Mouse (Mus musculus): Measurements from ENCODE around the gene Per1. TPM values are rescaled to one million over a fixed set of nuclear protein-coding genes. Genes with fewer than 3 reads are reported as not detected.
A peak's percentile ranks its signal among the peaks of the same experiment; 100 is the strongest.

Per1 gene
- total and polyA plus RNA-seq, 3 experiments, result 36.4 to 79.8 (median 44.4) TPM

- intact Hi-C loops (cut with DNase I), result loop anchor here (1.0 to 5.0 kb wide), 3 partner anchors 61 to 157 kb away; partner anchors contain the start of gene Slc25a35
- H3K4me3 ChIP-seq, result peak overlapping the region; percentile 61
- peaks cover 6% of the 10 kb centered on the region; the same call in 1 of the 2 replicates for H3K4me1 ChIP-seq (ENCODE audit: control insufficient read depth, insufficient read depth, low read length)
- H3K36me3 ChIP-seq (ENCODE audit: control insufficient read depth, insufficient read depth, low read length), result no peaks in the 10 kb centered on the region
- peak overlapping the region; percentile 61 for H3K9ac ChIP-seq (ENCODE audit: low read depth, low read length)
- under 1% methylated on average over 31 of the region's 31 CpGs for WGBS
- DNase-seq, result peak; percentile 89 to 93
- peak overlapping the region; percentile 82 for H3K27ac ChIP-seq
- no peaks in the 10 kb centered on the region for H3K79me2 ChIP-seq (replicated peaks; ENCODE audit: control insufficient read depth, insufficient read depth, low read length)
- TF ChIP-seq EP300 (IDR thresholded peaks at IDR 0.05; ENCODE audit: insufficient read depth, low read depth, low read length) (peak; percentile 67; the same call in 1 of the 2 replicates), CTCF (IDR thresholded peaks at IDR 0.05) (no peak), POLR2A (IDR thresholded peaks at IDR 0.05; ENCODE audit: insufficient read depth, low read depth, low read length) (0 out of 2 replicates have a peak, but pooled peaks have one; percentile 25)
- H3K27me3 ChIP-seq (ENCODE audit: control insufficient read depth, insufficient read depth, low read length), result no peaks in the 10 kb centered on the region
Observed at GRCm38 (mm10) chr11:69123693-69124497, 28.9 kb downstream of the Per1 start.

GRCm38 (mm10) chr11:69124498-69124847 lies 29.5 kb downstream of the Per1 start:
- no peak overlapping the region for H3K9ac ChIP-seq (ENCODE audit: low read depth, low read length)
- H3K4me3 ChIP-seq, result peak overlapping the region; percentile 61
- no peaks in the 10 kb centered on the region for H3K79me2 ChIP-seq (replicated peaks; ENCODE audit: control insufficient read depth, insufficient read depth, low read length)
- H3K27me3 ChIP-seq (ENCODE audit: control insufficient read depth, insufficient read depth, low read length), result no peaks in the 10 kb centered on the region
- H3K27ac ChIP-seq, result peak overlapping the region; percentile 82
- TF ChIP-seq CTCF (IDR thresholded peaks at IDR 0.05) (no peak), EP300 (IDR thresholded peaks at IDR 0.05; ENCODE audit: insufficient read depth, low read depth, low read length) (no peak), POLR2A (IDR thresholded peaks at IDR 0.05; ENCODE audit: insufficient read depth, low read depth, low read length) (no peak)
- intact Hi-C loops (cut with DNase I), result loop anchor here (1.0 to 5.0 kb wide), 3 partner anchors 61 to 157 kb away; partner anchors contain the start of gene Slc25a35
- no peaks in the 10 kb centered on the region for H3K36me3 ChIP-seq (ENCODE audit: control insufficient read depth, insufficient read depth, low read length)
- peaks cover 6% of the 10 kb centered on the region; the same call in 1 of the 2 replicates for H3K4me1 ChIP-seq (ENCODE audit: control insufficient read depth, insufficient read depth, low read length)
- WGBS, result 0% methylated on average over 3 of the region's 3 CpGs
- peak in 1 of 2 experiments; percentile 66 for DNase-seq

GRCm38 (mm10) chr11:69125041-69125851 lies 30.2 kb downstream of the Per1 start:
- WGBS, result under 1% methylated on average over 24 of the region's 24 CpGs
- TF ChIP-seq EP300 (IDR thresholded peaks at IDR 0.05; ENCODE audit: insufficient read depth, low read depth, low read length) (0 out of 2 replicates have a peak, but pooled peaks have one; percentile 20), CTCF (IDR thresholded peaks at IDR 0.05) (peak; percentile 84), POLR2A (IDR thresholded peaks at IDR 0.05; ENCODE audit: insufficient read depth, low read depth, low read length) (no peak)
- intact Hi-C loops (cut with DNase I), result loop anchor here (1.0 to 5.0 kb wide), 2 partner anchors 25 to 107 kb away; no protein-coding TSS in a partner anchor

GRCm38 (mm10) chr11:69125852-69125918 lies 30.7 kb downstream of the Per1 start, which contains the start of gene Aloxe3:
TSS of gene Aloxe3 (plus strand) at chr11:69125896.
- H3K9ac ChIP-seq (ENCODE audit: low read depth, low read length), result peak within 1 kb of the TSS; percentile 67

More at GRCm38 (mm10) chr11:69125041-69125851, 30.2 kb downstream of the Per1 start:
- peak; percentile 83 to 85 for DNase-seq
- Histone ChIP-seq H3K9ac (ENCODE audit: low read depth, low read length) (peak overlapping the region; percentile 67), H3K4me3 (peak overlapping the region; percentile 61), H3K36me3 (ENCODE audit: control insufficient read depth, insufficient read depth, low read length) (no peaks in the 10 kb centered on the region), H3K27ac (peak overlapping the region; percentile 82), H3K79me2 (replicated peaks; ENCODE audit: control insufficient read depth, insufficient read depth, low read length) (no peaks in the 10 kb centered on the region), H3K4me1 (ENCODE audit: control insufficient read depth, insufficient read depth, low read length) (peaks cover 6% of the 10 kb centered on the region; the same call in 1 of the 2 replicates), H3K27me3 (ENCODE audit: control insufficient read depth, insufficient read depth, low read length) (no peaks in the 10 kb centered on the region)

DNA sequence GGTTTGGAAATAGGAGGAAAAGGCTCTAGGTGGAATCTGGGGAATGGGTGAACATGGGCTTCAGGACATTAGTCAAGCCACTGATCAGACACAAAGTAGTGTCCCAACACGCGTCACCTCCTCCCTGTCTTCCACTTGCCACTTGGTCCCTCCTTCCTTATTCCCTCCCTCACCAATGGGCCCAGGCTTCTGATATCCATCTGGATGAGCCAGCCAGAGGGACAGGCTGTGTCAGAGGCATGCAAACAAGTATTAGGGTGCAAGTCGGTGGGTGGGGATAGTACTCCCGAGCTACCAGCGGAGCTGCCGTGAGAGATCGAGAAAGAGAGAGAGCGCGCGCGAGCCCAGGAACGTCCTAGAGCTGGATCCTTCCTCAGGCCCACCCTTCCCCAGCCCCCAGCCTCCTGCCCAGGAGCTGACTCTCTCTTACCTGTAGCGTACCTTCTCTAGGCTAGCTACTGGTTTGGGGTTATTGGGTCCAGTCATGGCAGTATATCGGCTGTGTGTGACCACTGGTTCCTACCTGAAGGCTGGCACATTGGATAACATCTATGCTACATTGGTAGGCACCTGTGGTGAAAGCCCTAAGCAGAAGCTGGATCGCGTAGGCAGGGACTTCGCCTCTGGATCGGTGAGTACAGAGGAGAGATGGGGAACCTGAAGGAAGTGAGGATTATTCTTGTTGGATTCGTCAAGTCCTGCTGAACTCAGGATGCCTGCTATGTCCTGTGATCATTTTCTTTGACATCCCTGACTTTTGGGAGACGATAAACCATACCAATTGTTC lies 31.1 kb downstream of the Per1 start:
- TF ChIP-seq EP300 (IDR thresholded peaks at IDR 0.05; ENCODE audit: insufficient read depth, low read depth, low read length) (no peak), POLR2A (IDR thresholded peaks at IDR 0.05; ENCODE audit: insufficient read depth, low read depth, low read length) (no peak), CTCF (IDR thresholded peaks at IDR 0.05) (no peak)
- 27% methylated on average over 20 of the region's 20 CpGs for WGBS
- H3K4me1 ChIP-seq (ENCODE audit: control insufficient read depth, insufficient read depth, low read length), result peaks cover 3% of the 10 kb centered on the region; the same call in 1 of the 2 replicates

More at GRCm38 (mm10) chr11:69125852-69125918, 30.7 kb downstream of the Per1 start, which contains the start of gene Aloxe3:
- intact Hi-C loops (cut with DNase I), result loop anchor here (1.0 to 5.0 kb wide), 2 partner anchors 25 to 107 kb away; no protein-coding TSS in a partner anchor
- 3% methylated on average over 3 of the region's 3 CpGs for WGBS
- TF ChIP-seq EP300 (IDR thresholded peaks at IDR 0.05; ENCODE audit: insufficient read depth, low read depth, low read length) (no peak), POLR2A (IDR thresholded peaks at IDR 0.05; ENCODE audit: insufficient read depth, low read depth, low read length) (no peak), CTCF (IDR thresholded peaks at IDR 0.05) (no peak)
- Histone ChIP-seq H3K4me3 (peak within 1 kb of the TSS; percentile 61), H3K36me3 (ENCODE audit: control insufficient read depth, insufficient read depth, low read length) (no peaks in the 10 kb centered on the region), H3K27ac (peak within 1 kb of the TSS; percentile 82), H3K27me3 (ENCODE audit: control insufficient read depth, insufficient read depth, low read length) (no peaks in the 10 kb centered on the region), H3K4me1 (ENCODE audit: control insufficient read depth, insufficient read depth, low read length) (peaks cover 6% of the 10 kb centered on the region; the same call in 1 of the 2 replicates), H3K79me2 (replicated peaks; ENCODE audit: control insufficient read depth, insufficient read depth, low read length) (no peaks in the 10 kb centered on the region)
- DNase-seq, result no peak

More for the DNA sequence above, 31.1 kb downstream of the Per1 start:
- H3K27ac ChIP-seq, result peak overlapping the region; percentile 82
- intact Hi-C loops (cut with DNase I), result loop anchor here (1.0 to 5.0 kb wide), 2 partner anchors 24 to 106 kb away; no protein-coding TSS in a partner anchor
- no peaks in the 10 kb centered on the region for H3K79me2 ChIP-seq (replicated peaks; ENCODE audit: control insufficient read depth, insufficient read depth, low read length)
- peak overlapping the region; percentile 67 for H3K9ac ChIP-seq (ENCODE audit: low read depth, low read length)
- peak overlapping the region; percentile 61 for H3K4me3 ChIP-seq
- peak in 1 of 2 experiments; percentile 39 for DNase-seq
- no peaks in the 10 kb centered on the region for H3K36me3 ChIP-seq (ENCODE audit: control insufficient read depth, insufficient read depth, low read length)
- no peaks in the 10 kb centered on the region for H3K27me3 ChIP-seq (ENCODE audit: control insufficient read depth, insufficient read depth, low read length)
